Mouse (Mus musculus) Patski (cell line): ENCODE results near the gene Col1a2. TPM values are rescaled to one million over a fixed set of nuclear protein-coding genes. Genes with fewer than 3 reads are reported as not detected.

Experiments used
- ATAC-seq: fragments of 100-300 bp; one replicate; pipeline ENCODE4 v1.8.0; 2021
- CTCF ChIA-PET: fragments of 350-600 bp; sonication (Branson Sonifier 250); formaldehyde crosslinking; loops from one replicate; lab custom pipeline; 2022; ENCODE audit warnings: inconsistent platforms; lab: Charles Lee
- POLR2A ChIA-PET: fragments of 350-600 bp; sonication (Branson Sonifier 250); formaldehyde crosslinking; loops from one replicate; lab custom pipeline; 2022; ENCODE audit warnings: antibody characterized with exemption, inconsistent platforms; lab: Charles Lee
- DNase-seq: peaks from one replicate; pipeline ENCODE4 v3.0.0-alpha.2; 2011; ENCODE audit warnings: low read depth, low spot score
- H3K27me3 ChIP-seq: fragments of 371-371 bp; one replicate; pipeline ENCODE4 v1.5.1; 2021
- CTCF ChIP-seq: fragments of 100-300 bp; IDR thresholded peaks from one replicate; pipeline ENCODE4 v1.5.1; 2021
- in situ Hi-C: fragments of 300-500 bp; cut with MboI; formaldehyde crosslinking; loops from 3 replicates; pipeline ENCODE4 v1.11.1; 2018; ENCODE audit warnings: low pct_unique_long_range_greater_than_20kb, mixed read lengths
- polyA plus RNA-seq: library from polyadenylated mRNA; unstranded; gene quantifications from one replicate; pipeline ENCODE4 v1.2.3, GENCODE M21; 2021

Col1a2 gene
- polyA plus RNA-seq, 1 experiment from 2014 or later: 5.4 TPM

DNA sequence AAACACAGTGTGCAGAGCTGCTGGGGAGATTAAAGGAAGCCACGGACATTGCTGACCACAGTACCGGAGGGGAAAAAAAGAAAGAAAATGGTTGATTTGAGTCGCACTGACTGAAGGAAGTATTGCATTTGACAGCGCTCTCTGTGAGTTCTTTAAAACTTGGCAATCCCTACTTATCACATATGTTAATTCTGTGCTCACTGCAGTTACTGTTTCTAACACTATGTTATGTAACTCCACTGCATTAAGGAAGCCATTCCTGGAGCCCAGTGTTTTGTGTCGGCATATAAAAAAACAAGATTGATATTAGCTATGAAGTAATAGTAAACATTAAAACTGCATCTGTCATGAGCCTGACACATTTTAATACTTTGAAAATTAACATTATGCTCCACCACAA, 73.1 kb downstream of the Col1a2 start:
- ChIA-PET CTCF (interaction anchor here (1.0 kb wide), 1 partner anchor 10 kb away, joined by 3 read pairs; no protein-coding TSS in a partner anchor), POLR2A (no interaction called here)
- no peak for TF ChIP-seq CTCF
- no peaks in the 10 kb centered on the region for H3K27me3 ChIP-seq
- in situ Hi-C loops: no loop called here
- ATAC-seq (no peak), DNase-seq (no peak)

DNA sequence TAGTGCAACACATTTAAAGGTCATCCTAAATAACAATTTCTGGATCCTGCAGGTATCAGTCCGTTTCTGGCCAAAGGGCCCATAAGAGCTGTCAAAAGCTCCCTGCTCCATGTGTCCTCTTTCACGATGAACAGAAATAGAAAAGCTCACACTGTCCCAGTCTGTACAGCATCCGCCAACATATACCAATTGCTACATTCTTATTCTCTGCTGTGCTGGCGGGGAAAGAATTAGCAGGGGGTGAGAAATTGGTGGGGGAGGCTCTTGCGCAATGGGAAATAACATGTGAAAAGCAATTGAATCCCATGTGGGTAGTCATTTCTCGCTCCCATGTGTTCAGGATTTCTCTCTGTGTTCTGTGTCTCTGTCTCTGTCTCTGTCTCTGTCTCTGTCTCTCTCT, 73.7 kb downstream of the Col1a2 start:
- ChIA-PET POLR2A (no interaction called here), CTCF (interaction anchor here (1.0 kb wide), 1 partner anchor 9 kb away, joined by 3 read pairs; no protein-coding TSS in a partner anchor)
- DNase-seq (no peak), ATAC-seq (no peak)
- no peaks in the 10 kb centered on the region for H3K27me3 ChIP-seq
- TF ChIP-seq CTCF: no peak
- in situ Hi-C loops: no loop called here

DNA sequence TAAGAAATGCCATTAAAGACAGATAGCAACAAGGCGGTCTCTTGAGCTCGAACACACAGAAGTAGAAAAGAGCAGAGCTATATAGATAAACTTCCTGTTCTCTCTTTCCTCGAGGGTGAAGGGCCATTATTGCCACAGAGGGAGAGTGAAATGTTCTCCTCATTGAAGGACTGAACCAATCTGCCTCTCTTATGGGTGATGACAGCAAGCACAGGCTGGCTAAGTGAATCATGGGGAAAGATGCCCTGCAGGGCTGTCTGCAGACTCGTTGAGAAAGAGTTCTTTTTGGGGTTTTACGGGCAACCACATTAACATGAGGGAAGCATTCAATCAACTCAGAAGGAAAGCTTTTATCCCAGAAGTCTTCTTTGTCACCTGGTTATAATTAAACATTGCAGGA, 75.0 kb downstream of the Col1a2 start:
- in situ Hi-C loops: no loop called here
- DNase-seq (no peak), ATAC-seq (no peak)
- no peaks in the 10 kb centered on the region for H3K27me3 ChIP-seq
- ChIA-PET POLR2A (no interaction called here), CTCF (interaction anchor here (0.7 kb wide), 1 partner anchor 14 kb away, joined by 3 read pairs; no protein-coding TSS in a partner anchor)
- no peak for TF ChIP-seq CTCF

DNA sequence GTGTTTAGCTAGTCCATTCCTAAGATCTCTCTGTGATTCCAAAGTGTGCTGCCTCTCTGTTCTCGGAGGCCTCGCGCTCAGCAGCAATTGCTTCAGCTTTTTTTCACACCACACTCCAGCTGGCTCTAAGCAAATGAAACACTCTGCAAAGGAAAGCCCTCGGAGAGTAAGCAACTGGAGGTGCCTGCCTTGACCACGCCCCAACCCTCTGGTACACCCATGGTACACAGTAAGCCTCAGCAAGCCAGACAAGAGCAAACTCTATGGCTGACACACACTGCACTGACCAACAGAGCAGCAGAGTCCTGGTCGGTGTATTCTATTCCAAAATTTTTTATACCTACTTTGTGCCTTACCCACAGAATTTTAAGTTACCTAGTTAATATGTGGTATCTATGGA, 78.9 kb downstream of the Col1a2 start:
- no peak for DNase-seq
- POLR2A ChIA-PET: no interaction called here
- no peak for TF ChIP-seq CTCF
- in situ Hi-C loops: no loop called here
- no peak for ATAC-seq
- CTCF ChIA-PET: no interaction called here
- H3K27me3 ChIP-seq: no peaks in the 10 kb centered on the region

DNA sequence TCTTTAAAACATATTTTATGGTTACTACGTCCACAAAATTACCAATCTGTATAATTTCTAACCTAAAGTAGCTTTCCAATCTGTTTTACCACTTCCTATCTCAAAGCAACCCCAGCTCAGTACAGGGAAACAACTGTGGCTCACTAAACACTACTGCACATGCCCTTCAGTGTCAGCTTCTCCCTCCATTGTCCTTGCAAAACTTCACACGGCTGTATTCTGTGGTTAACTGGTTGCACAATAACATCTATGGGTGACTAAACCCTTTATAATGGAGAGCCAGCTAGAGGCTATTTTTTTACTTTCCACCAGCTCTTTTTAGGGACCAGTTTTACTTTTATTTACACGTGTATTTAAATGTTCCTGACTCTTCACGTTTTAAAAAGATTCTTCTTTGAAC, 83.3 kb downstream of the Col1a2 start:
- ATAC-seq (peak; percentile 89), DNase-seq (no peak)
- ChIA-PET CTCF (interaction anchor here (0.9 kb wide), 1 partner anchor 10 kb away, joined by 3 read pairs; no protein-coding TSS in a partner anchor), POLR2A (no interaction called here)
- TF ChIP-seq CTCF: no peak
- in situ Hi-C loops: no loop called here
- H3K27me3 ChIP-seq: no peaks in the 10 kb centered on the region

DNA sequence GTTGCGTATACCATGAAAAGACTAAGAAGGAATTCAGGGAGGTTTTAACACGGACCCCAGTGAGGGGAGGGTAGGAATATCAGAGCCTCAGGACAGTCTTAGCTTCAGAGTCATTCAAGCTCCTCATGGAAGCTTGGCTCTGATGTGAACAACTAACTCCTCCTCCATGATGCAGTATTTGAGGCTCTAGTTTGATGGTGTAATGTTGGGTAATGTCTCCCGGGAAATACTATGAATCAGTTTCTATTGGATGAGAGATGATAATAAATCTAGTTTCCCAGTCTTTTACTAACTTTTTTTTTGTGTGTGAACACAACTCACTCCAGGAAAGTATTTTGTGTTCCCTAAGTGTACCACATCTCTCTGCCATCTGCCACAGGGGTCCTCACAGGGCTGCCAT, 84.1 kb downstream of the Col1a2 start:
- ChIA-PET CTCF (no interaction called here), POLR2A (no interaction called here)
- H3K27me3 ChIP-seq: no peaks in the 10 kb centered on the region
- TF ChIP-seq CTCF: no peak
- DNase-seq: no peak
- ATAC-seq: no peak
- in situ Hi-C loops: no loop called here

DNA sequence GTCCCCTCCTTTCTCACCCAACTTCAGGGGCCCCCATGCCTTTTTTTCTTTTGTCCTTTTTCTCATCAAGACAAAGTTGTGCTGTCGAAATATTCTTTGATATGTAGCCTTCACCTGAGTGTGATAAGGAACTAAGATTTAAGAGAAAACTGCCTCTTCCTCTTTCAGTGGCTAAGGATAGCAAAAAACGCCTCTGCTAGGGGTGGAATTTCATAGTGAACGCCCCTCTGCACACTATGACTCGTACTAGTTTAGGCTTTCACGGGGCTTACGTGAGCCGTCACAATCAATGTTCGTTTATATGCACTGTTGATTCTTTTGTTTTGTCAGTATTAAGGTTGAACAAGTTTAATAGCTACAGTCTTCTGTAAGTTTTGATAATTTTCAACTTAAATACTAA, 85.5 kb downstream of the Col1a2 start:
- ChIA-PET POLR2A (interaction anchor here (0.6 kb wide), 1 partner anchor 1523 kb away, joined by 4 read pairs; no protein-coding TSS in a partner anchor), CTCF (interaction anchor here (0.9 to 1.2 kb wide), 2 partner anchors 9 to 17 kb away, joined by 3 read pairs; no protein-coding TSS in a partner anchor)
- H3K27me3 ChIP-seq: no peaks in the 10 kb centered on the region
- in situ Hi-C loops: no loop called here
- peak; percentile 47 for ATAC-seq
- no peak for DNase-seq
- no peak for TF ChIP-seq CTCF

Other genes with a start within 250 kb of the Col1a2 start
- gene Casd1, start 96.0 kb downstream of the Col1a2 start, polyA plus RNA-seq: 38.1 TPM
- gene Sgce, start 242.4 kb downstream of the Col1a2 start, polyA plus RNA-seq: 94.8 TPM
- gene Peg10, start 242.5 kb downstream of the Col1a2 start, polyA plus RNA-seq: 17.4 TPM